Mouse (Mus musculus) stomach, embryonic 14.5 days (tissue): ENCODE measurements at regions not wholly inside any gene's neighbourhood (a gene's known extent, or its start where the extent isn't known, plus 50 kb on each side); places are given as distances from the start of the nearest gene placed in this dataset.

Source experiments
- ATAC-seq: fragments of 200-750 bp; cut with Nextera tagmentation; 2 replicates; pipeline ENCODE4 v1.8.0; 2017; ENCODE audit warnings: low read depth, moderate TSS enrichment; ENCODE audit not compliant: insufficient number of reproducible peaks, insufficient read depth, low FRiP score
- H3K27ac ChIP-seq: fragments of 300-500 bp; sonication (generic); 2 replicates; pipeline ENCODE4 v1.5.1; 2014; ENCODE audit warnings: mild to moderate bottlenecking, low read length, moderate library complexity, mixed read lengths
- H3K27me3 ChIP-seq: fragments of 300-500 bp; sonication (generic); 2 replicates; pipeline ENCODE4 v1.6.1; 2014; ENCODE audit warnings: low read length, control low read depth, mixed read lengths; ENCODE audit not compliant: control insufficient read depth, insufficient read depth
- H3K36me3 ChIP-seq: fragments of 300-500 bp; sonication (generic); 2 replicates; pipeline ENCODE4 v1.6.1; 2014; ENCODE audit warnings: mild to moderate bottlenecking, control low read depth, low read length, moderate library complexity, mixed read lengths; ENCODE audit not compliant: control insufficient read depth, insufficient read depth
- H3K4me1 ChIP-seq: fragments of 300-500 bp; sonication (generic); 2 replicates; pipeline ENCODE4 v1.6.1; 2014; ENCODE audit warnings: low read length, control low read depth, mixed read lengths; ENCODE audit not compliant: control insufficient read depth, insufficient read depth
- H3K4me2 ChIP-seq: fragments of 300-500 bp; sonication (generic); replicated peaks from 2 replicates; pipeline ENCODE4 v1.6.1; 2014; ENCODE audit warnings: low read depth, low read length, control low read depth
- H3K4me3 ChIP-seq: fragments of 300-500 bp; sonication (generic); 2 replicates; pipeline ENCODE4 v1.5.1; 2014; ENCODE audit warnings: low read depth, low read length, control low read depth
- H3K9ac ChIP-seq: fragments of 300-500 bp; sonication (generic); replicated peaks from 2 replicates; pipeline ENCODE4 v1.6.1; 2014; ENCODE audit warnings: low read depth, mild to moderate bottlenecking, control low read depth, low read length, moderate library complexity, mixed read lengths
- H3K9me3 ChIP-seq: fragments of 300-500 bp; sonication (generic); 2 replicates; pipeline ENCODE4 v1.6.1; 2016; ENCODE audit warnings: low read depth, low read length, control low read depth; ENCODE audit not compliant: control insufficient read depth
- WGBS: fragments of 180-500 bp; shearing (Covaris S2); extraction: QIAGEN DNeasy Blood & Tissue Kit; methylation state at CpG from one replicate; pipeline ENCODE4 v1.1.7; 2014; 5-methylcytosine and 5-hydroxymethylcytosine counted together

GRCm38 (mm10) chr8:64342397-64342796 lies 136.3 kb upstream of the Tll1 start:
- Histone ChIP-seq H3K4me3 (no peak overlapping the region), H3K27ac (no peak overlapping the region), H3K36me3 (no peaks in the 10 kb centered on the region), H3K27me3 (no peaks in the 10 kb centered on the region), H3K9ac (no peak overlapping the region), H3K9me3 (no peaks in the 10 kb centered on the region), H3K4me1 (no peaks in the 10 kb centered on the region), H3K4me2 (no peak overlapping the region)
- ATAC-seq = no peak

GRCm38 (mm10) chr8:64337356-64337755 lies 131.3 kb upstream of the Tll1 start:
- 76% methylated on average over 7 of the region's 7 CpGs for WGBS
- no peaks in the 10 kb centered on the region for H3K27me3 ChIP-seq
- ATAC-seq = no peak
- H3K36me3 ChIP-seq = no peaks in the 10 kb centered on the region
- H3K4me1 ChIP-seq = no peaks in the 10 kb centered on the region
- H3K27ac ChIP-seq = no peak overlapping the region
- H3K4me3 ChIP-seq = no peak overlapping the region
- H3K4me2 ChIP-seq = no peak overlapping the region
- no peak overlapping the region for H3K9ac ChIP-seq
- H3K9me3 ChIP-seq = no peaks in the 10 kb centered on the region

DNA sequence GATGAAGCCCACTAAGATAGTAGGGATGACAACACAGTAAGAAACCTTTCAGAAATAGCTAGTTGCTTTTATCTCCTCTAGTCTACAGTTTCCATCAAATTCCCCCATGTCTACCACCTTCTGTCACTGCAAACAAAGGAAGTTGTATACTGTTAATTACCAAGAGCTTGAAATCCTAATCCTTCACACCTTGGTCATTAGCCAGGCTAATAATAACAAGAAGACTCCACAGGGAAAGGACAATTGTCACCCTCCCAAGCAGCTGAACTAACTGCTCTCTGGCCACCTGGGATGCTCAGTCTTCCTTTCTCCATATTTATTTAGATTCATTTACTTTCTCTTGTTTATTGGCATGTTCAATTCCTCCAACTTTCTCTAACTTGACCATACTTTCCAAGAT lies 130.5 kb upstream of the Tll1 start:
- Histone ChIP-seq H3K4me1 (no peaks in the 10 kb centered on the region), H3K27me3 (no peaks in the 10 kb centered on the region), H3K4me3 (no peak overlapping the region), H3K36me3 (no peaks in the 10 kb centered on the region), H3K9me3 (no peaks in the 10 kb centered on the region), H3K9ac (no peak overlapping the region), H3K4me2 (no peak overlapping the region), H3K27ac (no peak overlapping the region)
- no peak for ATAC-seq

DNA sequence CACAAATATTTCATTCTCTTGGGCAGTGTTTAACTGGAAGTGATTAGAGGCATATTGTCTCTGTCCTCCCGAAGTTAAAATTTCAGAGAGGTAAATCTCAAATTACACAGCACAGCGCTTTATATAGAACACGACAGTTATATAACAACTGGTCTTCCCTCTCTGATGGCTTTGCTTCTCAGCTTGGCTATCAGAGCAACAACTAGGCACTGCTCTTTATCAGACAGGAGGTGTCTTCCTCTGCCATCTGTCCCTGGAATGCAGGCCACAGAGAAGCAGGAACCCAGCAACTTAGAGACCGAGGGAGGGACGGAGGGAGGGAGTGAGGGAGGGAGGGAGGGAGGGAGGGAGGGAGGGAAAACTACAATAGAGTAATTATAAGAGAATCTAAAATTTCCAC lies 129.4 kb upstream of the Tll1 start:
- no peaks in the 10 kb centered on the region for H3K27me3 ChIP-seq
- H3K4me3 ChIP-seq = no peak overlapping the region
- no peak for ATAC-seq
- H3K4me1 ChIP-seq = no peaks in the 10 kb centered on the region
- no peaks in the 10 kb centered on the region for H3K9me3 ChIP-seq
- no peak overlapping the region for H3K9ac ChIP-seq
- WGBS = 26% methylated on average over 5 of the region's 5 CpGs
- H3K4me2 ChIP-seq = no peak overlapping the region
- no peaks in the 10 kb centered on the region for H3K36me3 ChIP-seq
- H3K27ac ChIP-seq = no peak overlapping the region

DNA sequence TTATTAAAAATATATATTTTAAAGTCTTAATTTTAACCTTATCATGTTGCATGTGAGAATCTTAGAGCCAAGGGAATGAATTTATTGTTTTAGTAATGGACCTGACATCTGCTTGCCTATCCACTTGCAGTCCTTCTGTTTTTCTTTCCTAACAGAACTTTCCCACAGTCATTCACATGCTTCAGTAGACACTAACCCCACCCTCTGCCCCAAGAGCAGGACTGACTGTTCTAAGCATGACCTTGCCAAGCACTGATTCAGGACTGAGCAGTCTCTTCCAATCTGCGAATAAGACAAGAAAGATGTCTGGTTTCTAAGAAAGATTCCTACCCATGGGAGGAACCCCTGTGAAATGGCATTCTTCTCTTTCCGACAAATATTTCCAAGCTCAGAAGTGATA lies 117.9 kb upstream of the Tll1 start:
- no peaks in the 10 kb centered on the region for H3K4me1 ChIP-seq
- no peaks in the 10 kb centered on the region for H3K36me3 ChIP-seq
- ATAC-seq = no peak
- H3K27me3 ChIP-seq = no peaks in the 10 kb centered on the region
- H3K9ac ChIP-seq = no peak overlapping the region
- 89% methylated on average over 2 of the region's 2 CpGs for WGBS
- no peak overlapping the region for H3K4me3 ChIP-seq
- no peak overlapping the region for H3K27ac ChIP-seq
- no peaks in the 10 kb centered on the region for H3K9me3 ChIP-seq
- no peak overlapping the region for H3K4me2 ChIP-seq

GRCm38 (mm10) chr8:64320343-64320742 lies 114.3 kb upstream of the Tll1 start:
- 79% methylated on average over 4 of the region's 4 CpGs for WGBS

DNA sequence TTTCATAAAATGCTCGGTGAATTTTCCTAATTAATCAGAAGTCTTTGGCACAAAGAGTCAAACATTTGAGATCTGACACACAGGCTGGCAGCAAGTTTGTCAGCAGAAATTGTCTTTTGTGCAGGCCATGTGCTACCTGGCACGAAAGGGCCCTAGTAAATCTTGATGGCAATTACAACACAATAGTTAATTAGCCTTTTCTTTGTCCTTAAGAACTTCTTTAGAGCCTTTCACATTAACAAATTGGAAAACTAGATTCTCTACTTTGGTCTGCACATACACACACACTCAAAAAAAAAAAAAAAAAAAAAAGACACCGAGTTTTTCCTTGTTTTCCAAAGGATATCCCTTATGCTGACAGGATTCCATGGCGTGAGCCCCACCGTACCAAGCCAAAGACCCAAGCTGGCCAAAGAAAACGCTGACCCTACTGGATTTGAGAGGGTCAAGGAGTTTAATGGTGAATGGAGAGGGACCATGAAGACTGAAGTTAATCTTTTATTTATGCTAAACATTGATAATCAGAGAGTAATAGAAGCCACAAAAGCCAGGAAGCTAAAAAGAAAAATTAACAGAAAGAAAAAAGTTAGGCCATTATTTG lies 113.2 kb upstream of the Tll1 start:
- Histone ChIP-seq H3K36me3 (no peaks in the 10 kb centered on the region), H3K27ac (no peak overlapping the region), H3K9ac (no peak overlapping the region), H3K27me3 (no peaks in the 10 kb centered on the region), H3K4me1 (peaks cover 3% of the 10 kb centered on the region; the same call in 1 of the 2 replicates), H3K4me3 (no peak overlapping the region), H3K9me3 (no peaks in the 10 kb centered on the region), H3K4me2 (no peak overlapping the region)
- WGBS = 68% methylated on average over 6 of the region's 6 CpGs
- ATAC-seq = no peak

More at GRCm38 (mm10) chr8:64320343-64320742, 114.3 kb upstream of the Tll1 start:
- no peak overlapping the region for H3K4me3 ChIP-seq
- H3K27ac ChIP-seq = no peak overlapping the region
- H3K4me2 ChIP-seq = no peak overlapping the region
- ATAC-seq = no peak
- no peak overlapping the region for H3K9ac ChIP-seq
- no peaks in the 10 kb centered on the region for H3K27me3 ChIP-seq
- H3K36me3 ChIP-seq = no peaks in the 10 kb centered on the region
- H3K4me1 ChIP-seq = peaks cover 3% of the 10 kb centered on the region; the same call in 1 of the 2 replicates
- H3K9me3 ChIP-seq = no peaks in the 10 kb centered on the region

DNA sequence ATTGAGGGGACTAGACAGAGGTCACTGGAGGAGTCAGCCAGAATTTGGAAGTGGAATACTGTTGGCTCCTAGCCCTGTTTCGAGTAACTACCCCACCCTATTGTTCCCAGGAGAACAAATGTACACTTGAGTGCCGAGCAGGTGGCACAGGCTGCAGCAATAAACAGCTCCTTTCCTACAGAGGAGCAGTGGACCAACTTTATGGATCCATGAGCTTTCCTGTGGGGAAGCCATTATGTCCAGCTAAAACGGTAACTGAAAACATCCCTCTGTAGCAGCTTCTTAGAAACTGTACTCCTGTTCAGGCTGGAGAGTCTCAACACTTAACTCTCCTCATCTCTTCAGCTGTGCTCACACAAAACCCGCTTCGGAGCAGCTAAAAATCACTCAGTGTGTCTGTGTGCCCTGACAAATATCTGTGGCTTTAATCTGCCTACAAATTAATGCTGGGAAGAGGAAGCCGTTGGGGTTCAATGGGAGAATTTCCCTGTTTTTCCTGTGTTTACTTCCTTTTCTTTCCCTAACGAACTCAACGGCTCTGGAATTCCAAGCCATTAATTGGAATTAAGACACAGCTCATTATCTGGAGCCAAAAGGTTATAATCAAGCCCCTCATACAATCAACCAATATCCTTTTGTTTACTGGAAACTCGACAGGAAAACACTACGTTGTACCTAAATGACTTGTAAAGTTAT lies 112.6 kb upstream of the Tll1 start:
- no peak for ATAC-seq

GRCm38 (mm10) chr8:64317815-64318214 lies 111.7 kb upstream of the Tll1 start:
- Histone ChIP-seq H3K4me3 (no peak overlapping the region), H3K4me1 (peaks cover 3% of the 10 kb centered on the region; the same call in 1 of the 2 replicates), H3K9me3 (no peaks in the 10 kb centered on the region), H3K36me3 (no peaks in the 10 kb centered on the region), H3K27me3 (no peaks in the 10 kb centered on the region), H3K27ac (no peak overlapping the region), H3K9ac (no peak overlapping the region), H3K4me2 (no peak overlapping the region)
- ATAC-seq = no peak

More for the DNA sequence above, 112.6 kb upstream of the Tll1 start:
- Histone ChIP-seq H3K4me1 (peaks cover 3% of the 10 kb centered on the region; the same call in 1 of the 2 replicates), H3K4me2 (no peak overlapping the region), H3K9me3 (no peaks in the 10 kb centered on the region), H3K9ac (no peak overlapping the region), H3K36me3 (no peaks in the 10 kb centered on the region), H3K4me3 (no peak overlapping the region), H3K27me3 (no peaks in the 10 kb centered on the region), H3K27ac (no peak overlapping the region)
- WGBS = 61% methylated on average over 10 of the region's 10 CpGs
